Mouse (Mus musculus): ENCODE results near the gene Zswim8. TPM values are rescaled to one million over a fixed set of nuclear protein-coding genes. Genes with fewer than 3 reads are reported as not detected.

Gene Zswim8
- polyA plus RNA-seq, 1 experiment from 2014 or later = 37.5 TPM

- Histone ChIP-seq H3K4me2 (peak overlapping the region; percentile 86), H3K4me3 (replicated peaks) (peak overlapping the region; percentile 99), H3K36me3 (peaks cover 51% of the 10 kb centered on the region), H3K27me3 (no peaks in the 10 kb centered on the region), H3K9me3 (no peaks in the 10 kb centered on the region), H3K4me1 (replicated peaks) (peaks cover 25% of the 10 kb centered on the region), H3K27ac (peak overlapping the region; percentile 41; the same call in 1 of the 2 replicates), H3K9ac (replicated peaks) (peak overlapping the region; percentile 96)
- no peak for ATAC-seq (ENCODE audit: insufficient number of reproducible peaks, insufficient read depth, low FRiP score, low TSS enrichment, low read depth)
- 8% methylated on average over 10 of the region's 10 CpGs for WGBS
These were observed 887 bp downstream of the Zswim8 start for GRCm38 (mm10) chr14:20708239-20708638.

GRCm38 (mm10) chr14:20713832-20714231, 6.5 kb downstream of the Zswim8 start:
- Histone ChIP-seq H3K9me3 (no peaks in the 10 kb centered on the region), H3K4me2 (no peak overlapping the region), H3K9ac (replicated peaks) (no peak overlapping the region), H3K4me1 (replicated peaks) (peaks cover 9% of the 10 kb centered on the region), H3K36me3 (peaks cover 90% of the 10 kb centered on the region), H3K27me3 (no peaks in the 10 kb centered on the region), H3K27ac (no peak overlapping the region), H3K4me3 (replicated peaks) (no peak overlapping the region)
- ATAC-seq (ENCODE audit: insufficient number of reproducible peaks, insufficient read depth, low FRiP score, low TSS enrichment, low read depth) = no peak
- WGBS = 86% methylated on average over 11 of the region's 11 CpGs

- peaks cover 100% of the 10 kb centered on the region for H3K36me3 ChIP-seq
- no peak for ATAC-seq (ENCODE audit: insufficient number of reproducible peaks, insufficient read depth, low FRiP score, low TSS enrichment, low read depth)
- no peak overlapping the region for H3K4me2 ChIP-seq
These were observed 11.1 kb downstream of the Zswim8 start for GRCm38 (mm10) chr14:20718443-20718842.

GRCm38 (mm10) chr14:20719767-20720166, 12.4 kb downstream of the Zswim8 start:
- ATAC-seq (ENCODE audit: insufficient number of reproducible peaks, insufficient read depth, low FRiP score, low TSS enrichment, low read depth) = no peak
- peaks cover 99% of the 10 kb centered on the region for H3K36me3 ChIP-seq
- 94% methylated on average over 12 of the region's 12 CpGs for WGBS
- no peak overlapping the region for H3K9ac ChIP-seq (replicated peaks)
- no peaks in the 10 kb centered on the region for H3K4me1 ChIP-seq (replicated peaks)
- no peaks in the 10 kb centered on the region for H3K9me3 ChIP-seq
- H3K27me3 ChIP-seq = no peaks in the 10 kb centered on the region
- H3K27ac ChIP-seq = no peak overlapping the region
- H3K4me3 ChIP-seq (replicated peaks) = no peak overlapping the region
- H3K4me2 ChIP-seq = no peak overlapping the region

More at GRCm38 (mm10) chr14:20718443-20718842, 11.1 kb downstream of the Zswim8 start:
- Histone ChIP-seq H3K4me3 (replicated peaks) (no peak overlapping the region), H3K9me3 (no peaks in the 10 kb centered on the region), H3K9ac (replicated peaks) (no peak overlapping the region), H3K4me1 (replicated peaks) (no peaks in the 10 kb centered on the region), H3K27ac (no peak overlapping the region), H3K27me3 (no peaks in the 10 kb centered on the region)
- 88% methylated on average over 10 of the region's 10 CpGs for WGBS

GRCm38 (mm10) chr14:20721371-20721770, 14.0 kb downstream of the Zswim8 start:
- Histone ChIP-seq H3K27ac (no peak overlapping the region), H3K36me3 (peaks cover 99% of the 10 kb centered on the region), H3K4me1 (replicated peaks) (no peaks in the 10 kb centered on the region), H3K4me2 (no peak overlapping the region), H3K27me3 (no peaks in the 10 kb centered on the region), H3K9ac (replicated peaks) (no peak overlapping the region), H3K4me3 (replicated peaks) (no peak overlapping the region), H3K9me3 (no peaks in the 10 kb centered on the region)
- 87% methylated on average over 4 of the region's 4 CpGs for whole genome bisulfite sequencing
- ATAC-seq (ENCODE audit: insufficient number of reproducible peaks, insufficient read depth, low FRiP score, low TSS enrichment, low read depth) = peak; percentile 46; the same call in 1 of the 2 replicates

GRCm38 (mm10) chr14:20723006-20723405, 15.7 kb downstream of the Zswim8 start:
- H3K27ac ChIP-seq = no peak overlapping the region
- H3K36me3 ChIP-seq = peaks cover 99% of the 10 kb centered on the region
- H3K9me3 ChIP-seq = no peaks in the 10 kb centered on the region
- H3K4me2 ChIP-seq = no peak overlapping the region
- ATAC-seq (ENCODE audit: insufficient number of reproducible peaks, insufficient read depth, low FRiP score, low TSS enrichment, low read depth) = no peak
- H3K27me3 ChIP-seq = no peaks in the 10 kb centered on the region
- 91% methylated on average over 12 of the region's 12 CpGs for WGBS
- no peak overlapping the region for H3K9ac ChIP-seq (replicated peaks)
- H3K4me3 ChIP-seq (replicated peaks) = no peak overlapping the region
- no peaks in the 10 kb centered on the region for H3K4me1 ChIP-seq (replicated peaks)

- no peak overlapping the region for H3K9ac ChIP-seq (replicated peaks)
- ATAC-seq (ENCODE audit: insufficient number of reproducible peaks, insufficient read depth, low FRiP score, low TSS enrichment, low read depth) = 0 out of 2 replicates have a peak, but pooled peaks have one; percentile 12
- H3K4me3 ChIP-seq (replicated peaks) = no peak overlapping the region
- no peak overlapping the region for H3K27ac ChIP-seq
- WGBS = 34% methylated on average over 5 of the region's 5 CpGs
- no peak overlapping the region for H3K4me2 ChIP-seq
- H3K4me1 ChIP-seq (replicated peaks) = no peaks in the 10 kb centered on the region
- H3K27me3 ChIP-seq = no peaks in the 10 kb centered on the region
- no peaks in the 10 kb centered on the region for H3K9me3 ChIP-seq
- H3K36me3 ChIP-seq = peaks cover 98% of the 10 kb centered on the region
These were observed 16.7 kb downstream of the Zswim8 start for GRCm38 (mm10) chr14:20724043-20724442.

- H3K27me3 ChIP-seq = no peaks in the 10 kb centered on the region
- no peak overlapping the region for H3K9ac ChIP-seq (replicated peaks)
- no peak overlapping the region for H3K4me2 ChIP-seq
- 69% methylated on average over 6 of the region's 6 CpGs for WGBS
- H3K27ac ChIP-seq = no peak overlapping the region
- H3K4me3 ChIP-seq (replicated peaks) = no peak overlapping the region
- no peaks in the 10 kb centered on the region for H3K9me3 ChIP-seq
- H3K4me1 ChIP-seq (replicated peaks) = no peaks in the 10 kb centered on the region
- peaks cover 98% of the 10 kb centered on the region for H3K36me3 ChIP-seq
- ATAC-seq (ENCODE audit: insufficient number of reproducible peaks, insufficient read depth, low FRiP score, low TSS enrichment, low read depth) = no peak
These were observed 18.4 kb downstream of the Zswim8 start for GRCm38 (mm10) chr14:20725660-20726339.

- no peak overlapping the region for H3K4me3 ChIP-seq (replicated peaks)
- no peak overlapping the region for H3K9ac ChIP-seq (replicated peaks)
- no peaks in the 10 kb centered on the region for H3K9me3 ChIP-seq
- H3K4me2 ChIP-seq = no peak overlapping the region
- H3K36me3 ChIP-seq = peaks cover 75% of the 10 kb centered on the region
- no peak overlapping the region for H3K27ac ChIP-seq
- WGBS = 89% methylated on average over 9 of the region's 9 CpGs
- H3K4me1 ChIP-seq (replicated peaks) = peaks cover 8% of the 10 kb centered on the region
- no peak for ATAC-seq (ENCODE audit: insufficient number of reproducible peaks, insufficient read depth, low FRiP score, low TSS enrichment, low read depth)
- H3K27me3 ChIP-seq = no peaks in the 10 kb centered on the region
These were observed 22.5 kb downstream of the Zswim8 start for GRCm38 (mm10) chr14:20729871-20730270.

GRCm38 (mm10) chr14:20730853-20731602, 23.7 kb downstream of the Zswim8 start:
- peaks cover 8% of the 10 kb centered on the region for H3K4me1 ChIP-seq (replicated peaks)
- no peaks in the 10 kb centered on the region for H3K27me3 ChIP-seq
- no peak overlapping the region for H3K9ac ChIP-seq (replicated peaks)
- no peak overlapping the region for H3K27ac ChIP-seq
- H3K36me3 ChIP-seq = peaks cover 73% of the 10 kb centered on the region
- no peaks in the 10 kb centered on the region for H3K9me3 ChIP-seq
- no peak for ATAC-seq (ENCODE audit: insufficient number of reproducible peaks, insufficient read depth, low FRiP score, low TSS enrichment, low read depth)
- H3K4me3 ChIP-seq (replicated peaks) = no peak overlapping the region
- no peak overlapping the region for H3K4me2 ChIP-seq
- 88% methylated on average over 9 of the region's 9 CpGs for WGBS

GRCm38 (mm10) chr14:20733041-20733951, 25.9 kb downstream of the Zswim8 start:
- peak overlapping the region; percentile 90 for H3K4me2 ChIP-seq
- WGBS = 49% methylated on average over 12 of the region's 12 CpGs
- peaks cover 8% of the 10 kb centered on the region for H3K4me1 ChIP-seq (replicated peaks)
- peak overlapping the region; percentile 86 for H3K4me3 ChIP-seq (replicated peaks)
- H3K27ac ChIP-seq = peak overlapping the region; percentile 94
- H3K9me3 ChIP-seq = no peaks in the 10 kb centered on the region
- H3K36me3 ChIP-seq = peaks cover 69% of the 10 kb centered on the region
- H3K9ac ChIP-seq (replicated peaks) = peak overlapping the region; percentile 91
- no peaks in the 10 kb centered on the region for H3K27me3 ChIP-seq
- 0 out of 2 replicates have a peak, but pooled peaks have one; percentile 4 for ATAC-seq (ENCODE audit: insufficient number of reproducible peaks, insufficient read depth, low FRiP score, low TSS enrichment, low read depth)
